Mouse (Mus musculus): ENCODE results near the gene Dis3l.

GRCm38 (mm10) chr9:64278665-64279310 is 62.3 kb downstream of the Dis3l start:
- TF ChIP-seq CTCF (IDR thresholded peaks at IDR 0.05; ENCODE audit: low read depth, low read length) (no peak), POLR2AphosphoS5 (IDR thresholded peaks at IDR 0.05; ENCODE audit: insufficient replicate concordance, low read depth, low read length) (no peak), GATA1 (IDR thresholded peaks at IDR 0.05; ENCODE audit: borderline replicate concordance, low read length) (no peak), TAL1 (conservative IDR thresholded peaks at IDR 0.05; ENCODE audit: low read depth, low read length) (no peak), GATA2 (IDR thresholded peaks at IDR 0.05; ENCODE audit: borderline replicate concordance, low read depth, low read length) (no peak)
